Mouse (Mus musculus): ENCODE measurements around the gene Lgals7.

GRCm38 (mm10) chr7:28862817-28863499 lies 695 bp upstream of the Lgals7 start:
- TF ChIP-seq POLR2A (IDR thresholded peaks at IDR 0.05; ENCODE audit: borderline replicate concordance, extremely low read depth, insufficient read depth, insufficient read length, poor library complexity, severe bottlenecking) (no peak), CTCF (IDR thresholded peaks at IDR 0.05; ENCODE audit: borderline replicate concordance, extremely low read depth, insufficient read depth, insufficient read length) (no peak)
